Mouse (Mus musculus): ENCODE measurements around the gene Cpt1c. TPM values are rescaled to one million over a fixed set of nuclear protein-coding genes. Genes with fewer than 3 reads are reported as not detected.

Cpt1c gene
- polyA plus RNA-seq, 1 experiment from 2014 or later, result 22.3 TPM

DNA sequence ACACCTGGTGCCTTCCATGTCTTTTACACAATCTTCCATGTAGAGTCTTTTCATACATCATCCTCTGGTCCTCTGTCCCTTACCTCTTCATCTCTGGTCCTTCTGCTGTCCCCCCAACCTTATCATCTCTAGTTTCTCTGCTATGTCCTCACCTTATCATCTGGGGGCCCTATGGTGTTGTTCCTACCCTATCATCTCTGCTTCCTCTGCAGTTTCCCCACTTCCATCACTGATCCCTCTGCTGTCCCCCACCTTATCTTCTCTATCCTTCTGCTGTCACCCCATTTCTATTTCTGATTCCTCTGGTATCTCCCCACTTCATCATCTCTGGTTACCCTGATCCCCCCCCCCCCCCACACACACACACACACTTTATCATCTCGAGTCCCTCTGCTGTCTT is 46.1 kb downstream of the Cpt1c start:
- 0% methylated on average over 1 of the region's 1 CpGs for WGBS
- Histone ChIP-seq H3K27me3 (ENCODE audit: low read depth, poor library complexity, severe bottlenecking) (no peaks in the 10 kb centered on the region), H3K36me3 (peaks cover 33% of the 10 kb centered on the region), H3K4me3 (peak overlapping the region; percentile 74), H3K4me1 (peaks cover 28% of the 10 kb centered on the region), H3K27ac (replicated peaks) (peak overlapping the region; percentile 90), H3K9me3 (replicated peaks) (no peaks in the 10 kb centered on the region)
- DNase-seq (ENCODE audit: low spot score), result no peak

DNA sequence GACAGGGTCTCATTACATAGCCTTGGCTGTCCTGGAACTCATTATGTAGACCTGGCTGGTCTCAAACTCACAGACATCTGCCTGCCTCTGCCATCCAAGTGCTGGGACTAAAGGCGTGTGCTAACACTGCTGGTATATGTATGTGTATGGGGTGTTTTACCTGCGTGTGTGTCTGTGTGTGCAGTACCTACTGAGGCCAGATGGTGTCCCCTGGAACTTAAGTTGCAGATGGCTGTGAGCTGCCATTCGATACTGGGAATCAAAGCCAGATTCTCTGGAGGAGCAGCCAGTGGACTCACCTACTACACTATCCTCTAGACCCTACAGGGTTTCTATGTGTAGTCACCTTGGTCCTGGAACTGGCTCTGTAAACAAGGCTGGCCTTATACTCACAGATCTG is 49.2 kb downstream of the Cpt1c start:
- Histone ChIP-seq H3K9me3 (replicated peaks) (no peaks in the 10 kb centered on the region), H3K4me1 (peaks cover 24% of the 10 kb centered on the region), H3K27me3 (ENCODE audit: low read depth, poor library complexity, severe bottlenecking) (no peaks in the 10 kb centered on the region), H3K27ac (replicated peaks) (no peak overlapping the region), H3K4me3 (no peak overlapping the region), H3K36me3 (peaks cover 57% of the 10 kb centered on the region)
- 78% methylated on average over 3 of the region's 3 CpGs for WGBS
- DNase-seq (ENCODE audit: low spot score), result no peak

GRCm38 (mm10) chr7:44922530-44922929 is 52.1 kb downstream of the Cpt1c start:
- H3K4me3 ChIP-seq, result no peak overlapping the region
- H3K4me1 ChIP-seq, result peaks cover 4% of the 10 kb centered on the region
- no peak for DNase-seq (ENCODE audit: low spot score)
- no peaks in the 10 kb centered on the region for H3K9me3 ChIP-seq (replicated peaks)
- no peaks in the 10 kb centered on the region for H3K27me3 ChIP-seq (ENCODE audit: low read depth, poor library complexity, severe bottlenecking)
- no peak overlapping the region for H3K27ac ChIP-seq (replicated peaks)
- H3K36me3 ChIP-seq, result peaks cover 74% of the 10 kb centered on the region

- Histone ChIP-seq H3K27ac (replicated peaks) (no peak overlapping the region), H3K36me3 (peaks cover 78% of the 10 kb centered on the region), H3K4me1 (no peaks in the 10 kb centered on the region), H3K27me3 (ENCODE audit: low read depth, poor library complexity, severe bottlenecking) (no peaks in the 10 kb centered on the region), H3K9me3 (replicated peaks) (no peaks in the 10 kb centered on the region), H3K4me3 (no peak overlapping the region)
- DNase-seq (ENCODE audit: low spot score), result no peak
- WGBS, result 91% methylated on average over 5 of the region's 5 CpGs
Measured at GRCm38 (mm10) chr7:44919127-44919526, 55.5 kb downstream of the Cpt1c start.

DNA sequence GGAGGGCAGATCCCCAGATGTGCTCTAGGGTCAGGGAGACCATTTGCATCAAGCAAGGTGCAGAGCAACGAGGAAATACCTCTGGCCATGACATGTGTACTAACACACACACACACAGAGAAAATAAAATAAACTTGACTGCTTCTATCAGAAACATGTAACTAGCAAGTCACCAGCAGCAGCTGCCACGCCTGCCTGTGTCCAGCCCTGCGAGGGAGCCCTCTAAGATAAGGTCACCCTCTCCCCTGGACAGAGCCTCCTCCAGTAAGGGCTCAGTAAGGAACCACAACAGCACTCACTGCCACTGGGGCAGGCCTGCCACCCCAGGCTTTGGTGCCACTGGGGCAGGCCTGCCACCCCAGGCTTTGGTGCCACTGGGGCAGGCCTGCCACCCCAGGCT is 56.4 kb downstream of the Cpt1c start:
- Histone ChIP-seq H3K9me3 (replicated peaks) (no peaks in the 10 kb centered on the region), H3K4me1 (no peaks in the 10 kb centered on the region), H3K27ac (replicated peaks) (no peak overlapping the region), H3K27me3 (ENCODE audit: low read depth, poor library complexity, severe bottlenecking) (no peaks in the 10 kb centered on the region), H3K36me3 (peaks cover 78% of the 10 kb centered on the region), H3K4me3 (no peak overlapping the region)
- no peak for DNase-seq (ENCODE audit: low spot score)
- 91% methylated on average over 3 of the region's 3 CpGs for WGBS

DNA sequence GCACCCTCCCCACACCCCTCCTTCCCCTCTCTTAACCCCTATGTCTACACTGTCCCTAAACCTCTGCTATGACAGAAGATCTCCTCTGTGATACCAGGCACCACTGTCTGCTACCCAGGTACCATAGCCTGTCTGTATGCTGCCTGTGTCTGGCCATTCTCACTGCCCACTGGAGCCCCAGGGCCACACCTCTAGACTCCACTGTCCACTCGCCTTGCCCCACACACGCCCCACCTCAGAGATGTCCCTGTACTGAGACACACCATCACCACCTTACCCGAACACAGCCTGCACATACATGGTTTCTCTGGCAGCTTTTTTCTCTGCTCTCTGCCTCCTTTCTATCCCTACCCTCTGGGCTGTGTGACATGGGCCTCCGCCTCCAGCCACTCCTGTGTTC is 57.8 kb downstream of the Cpt1c start:
- 89% methylated on average over 4 of the region's 4 CpGs for WGBS
- H3K36me3 ChIP-seq, result peaks cover 77% of the 10 kb centered on the region
- H3K27me3 ChIP-seq (ENCODE audit: low read depth, poor library complexity, severe bottlenecking), result no peaks in the 10 kb centered on the region
- H3K4me1 ChIP-seq, result no peaks in the 10 kb centered on the region
- DNase-seq (ENCODE audit: low spot score), result no peak
- no peak overlapping the region for H3K4me3 ChIP-seq
- H3K9me3 ChIP-seq (replicated peaks), result no peaks in the 10 kb centered on the region
- H3K27ac ChIP-seq (replicated peaks), result no peak overlapping the region

GRCm38 (mm10) chr7:44916191-44916590 is 58.5 kb downstream of the Cpt1c start:
- Histone ChIP-seq H3K4me3 (no peak overlapping the region), H3K36me3 (peaks cover 79% of the 10 kb centered on the region), H3K4me1 (no peaks in the 10 kb centered on the region), H3K9me3 (replicated peaks) (no peaks in the 10 kb centered on the region), H3K27ac (replicated peaks) (no peak overlapping the region), H3K27me3 (ENCODE audit: low read depth, poor library complexity, severe bottlenecking) (no peaks in the 10 kb centered on the region)
- DNase-seq (ENCODE audit: low spot score), result no peak
- WGBS, result 85% methylated on average over 6 of the region's 6 CpGs

- Histone ChIP-seq H3K4me3 (no peak overlapping the region), H3K27me3 (ENCODE audit: low read depth, poor library complexity, severe bottlenecking) (no peaks in the 10 kb centered on the region), H3K27ac (replicated peaks) (no peak overlapping the region), H3K9me3 (replicated peaks) (no peaks in the 10 kb centered on the region), H3K36me3 (peaks cover 85% of the 10 kb centered on the region), H3K4me1 (no peaks in the 10 kb centered on the region)
- 93% methylated on average over 9 of the region's 9 CpGs for WGBS
- DNase-seq (ENCODE audit: low spot score), result no peak
Measured at GRCm38 (mm10) chr7:44915314-44915713, 59.3 kb downstream of the Cpt1c start.

GRCm38 (mm10) chr7:44914396-44914795 is 60.3 kb downstream of the Cpt1c start:
- Histone ChIP-seq H3K4me3 (no peak overlapping the region), H3K27me3 (ENCODE audit: low read depth, poor library complexity, severe bottlenecking) (no peaks in the 10 kb centered on the region), H3K27ac (replicated peaks) (no peak overlapping the region), H3K9me3 (replicated peaks) (no peaks in the 10 kb centered on the region), H3K36me3 (peaks cover 86% of the 10 kb centered on the region), H3K4me1 (no peaks in the 10 kb centered on the region)
- no peak for DNase-seq (ENCODE audit: low spot score)
- WGBS, result 94% methylated on average over 2 of the region's 2 CpGs

Small RNA genes lying within 50 kb of the gene (microRNA-seq; reads per million reads assigned to microRNA genes)
- gene Mir7054, result 1.5 reads per million

Other genes with a start within 250 kb of the Cpt1c start
- gene Vrk3, start 226.4 kb downstream of the Cpt1c start, polyA plus RNA-seq (2016; fragmentation: Nextera tagmentation; extraction: Ambion mirVana), result 44.7 and 49.5 TPM in 2 replicates
- gene Zfp473, start 223.8 kb downstream of the Cpt1c start, polyA plus RNA-seq (2016; fragmentation: Nextera tagmentation; extraction: Ambion mirVana), result 3.2 and 3.6 TPM in 2 replicates
- gene Nup62, start 158.8 kb downstream of the Cpt1c start, polyA plus RNA-seq (2016; fragmentation: Nextera tagmentation; extraction: Ambion mirVana), result 154 and 162 TPM in 2 replicates
- 1.2 and 1.8 TPM in 2 replicates for gene Il4i1, start 158.5 kb downstream of the Cpt1c start, polyA plus RNA-seq (2016; fragmentation: Nextera tagmentation; extraction: Ambion mirVana)
- gene Atf5, start 158.2 kb downstream of the Cpt1c start, polyA plus RNA-seq (2016; fragmentation: Nextera tagmentation; extraction: Ambion mirVana), result 4.6 and 4.7 TPM in 2 replicates
- 89.5 and 98.1 TPM in 2 replicates for gene Akt1s1, start 125.9 kb downstream of the Cpt1c start, polyA plus RNA-seq (2016; fragmentation: Nextera tagmentation; extraction: Ambion mirVana)
- 77.8 and 89.4 TPM in 2 replicates for gene Tbc1d17, start 125.8 kb downstream of the Cpt1c start, polyA plus RNA-seq (2016; fragmentation: Nextera tagmentation; extraction: Ambion mirVana)
- 38.1 and 38.4 TPM in 2 replicates for gene Pnkp, start 117.7 kb downstream of the Cpt1c start, polyA plus RNA-seq (2016; fragmentation: Nextera tagmentation; extraction: Ambion mirVana)
- 478 and 516 TPM in 2 replicates for gene Ptov1, start 105.1 kb downstream of the Cpt1c start, polyA plus RNA-seq (2016; fragmentation: Nextera tagmentation; extraction: Ambion mirVana)
- gene Med25, start 82.1 kb downstream of the Cpt1c start, polyA plus RNA-seq (2016; fragmentation: Nextera tagmentation; extraction: Ambion mirVana), result 213 and 220 TPM in 2 replicates
- gene Fuz, start 78.8 kb downstream of the Cpt1c start, polyA plus RNA-seq (2016; fragmentation: Nextera tagmentation; extraction: Ambion mirVana), result 26.9 and 30.6 TPM in 2 replicates
- 74.2 and 77.0 TPM in 2 replicates for gene Ap2a1, start 45.4 kb downstream of the Cpt1c start, polyA plus RNA-seq (2016; fragmentation: Nextera tagmentation; extraction: Ambion mirVana)
- 0.11 and 0.14 TPM in 2 replicates for gene Tsks, start 31.6 kb downstream of the Cpt1c start, polyA plus RNA-seq (2016; fragmentation: Nextera tagmentation; extraction: Ambion mirVana)
- gene Prmt1, start 11.7 kb upstream of the Cpt1c start, polyA plus RNA-seq (2016; fragmentation: Nextera tagmentation; extraction: Ambion mirVana), result 908 and 945 TPM in 2 replicates
- 69.5 and 71.2 TPM in 2 replicates for gene Irf3, start 22.8 kb upstream of the Cpt1c start, polyA plus RNA-seq (2016; fragmentation: Nextera tagmentation; extraction: Ambion mirVana)
- gene Bcl2l12, start 23.9 kb upstream of the Cpt1c start, polyA plus RNA-seq (2016; fragmentation: Nextera tagmentation; extraction: Ambion mirVana), result 77.4 and 78.4 TPM in 2 replicates
- gene Scaf1, start 41.5 kb upstream of the Cpt1c start, polyA plus RNA-seq (2016; fragmentation: Nextera tagmentation; extraction: Ambion mirVana), result 39.6 and 44.8 TPM in 2 replicates
- gene Rras, start 43.1 kb upstream of the Cpt1c start, polyA plus RNA-seq (2016; fragmentation: Nextera tagmentation; extraction: Ambion mirVana), result 22.0 and 23.6 TPM in 2 replicates
- 10.8 and 11.3 TPM in 2 replicates for gene Prr12, start 78.0 kb upstream of the Cpt1c start, polyA plus RNA-seq (2016; fragmentation: Nextera tagmentation; extraction: Ambion mirVana)
- 63.0 and 66.7 TPM in 2 replicates for gene Nosip, start 87.6 kb upstream of the Cpt1c start, polyA plus RNA-seq (2016; fragmentation: Nextera tagmentation; extraction: Ambion mirVana)
- 17.0 and 17.3 TPM in 2 replicates for gene Prrg2, start 87.8 kb upstream of the Cpt1c start, polyA plus RNA-seq (2016; fragmentation: Nextera tagmentation; extraction: Ambion mirVana)
- gene Rcn3, start 117.4 kb upstream of the Cpt1c start, polyA plus RNA-seq (2016; fragmentation: Nextera tagmentation; extraction: Ambion mirVana), result 122 and 128 TPM in 2 replicates
- 12.0 and 15.3 TPM in 2 replicates for gene Fcgrt, start 129.0 kb upstream of the Cpt1c start, polyA plus RNA-seq (2016; fragmentation: Nextera tagmentation; extraction: Ambion mirVana)
- 1,493 and 1,787 TPM in 2 replicates for gene Rps11, start 149.6 kb upstream of the Cpt1c start, polyA plus RNA-seq (2016; fragmentation: Nextera tagmentation; extraction: Ambion mirVana)
- gene Rpl13a, start 153.9 kb upstream of the Cpt1c start, polyA plus RNA-seq (2016; fragmentation: Nextera tagmentation; extraction: Ambion mirVana), result 1,083 and 1,243 TPM in 2 replicates
- 0.11 and 0.19 TPM in 2 replicates for gene Gm45713, start 161.4 kb upstream of the Cpt1c start, polyA plus RNA-seq (2016; fragmentation: Nextera tagmentation; extraction: Ambion mirVana)
- 1.1 and 1.4 TPM in 2 replicates for gene Flt3l, start 161.6 kb upstream of the Cpt1c start, polyA plus RNA-seq (2016; fragmentation: Nextera tagmentation; extraction: Ambion mirVana)
- 108 and 111 TPM in 2 replicates for gene Pih1d1, start 179.5 kb upstream of the Cpt1c start, polyA plus RNA-seq (2016; fragmentation: Nextera tagmentation; extraction: Ambion mirVana)
- 45.7 and 51.2 TPM in 2 replicates for gene Aldh16a1, start 179.7 kb upstream of the Cpt1c start, polyA plus RNA-seq (2016; fragmentation: Nextera tagmentation; extraction: Ambion mirVana)
- 0.25 and 0.52 TPM in 2 replicates for gene Slc17a7, start 189.1 kb upstream of the Cpt1c start, polyA plus RNA-seq (2016; fragmentation: Nextera tagmentation; extraction: Ambion mirVana)
- gene Gfy, start 204.7 kb upstream of the Cpt1c start, polyA plus RNA-seq (2016; fragmentation: Nextera tagmentation; extraction: Ambion mirVana), result not detected in 2 replicates
- not detected in 2 replicates for gene Pth2, start 206.1 kb upstream of the Cpt1c start, polyA plus RNA-seq (2016; fragmentation: Nextera tagmentation; extraction: Ambion mirVana)
- gene Ccdc155, start 230.0 kb upstream of the Cpt1c start, polyA plus RNA-seq (2016; fragmentation: Nextera tagmentation; extraction: Ambion mirVana), result 0.73 and 0.88 TPM in 2 replicates
- gene Dkkl1, start 237.3 kb upstream of the Cpt1c start, polyA plus RNA-seq (2016; fragmentation: Nextera tagmentation; extraction: Ambion mirVana), result 0.72 and 1.4 TPM in 2 replicates
- 365 and 367 TPM in 2 replicates for gene Tead2, start 240.9 kb upstream of the Cpt1c start, polyA plus RNA-seq (2016; fragmentation: Nextera tagmentation; extraction: Ambion mirVana)